In the genomic region with DNA sequence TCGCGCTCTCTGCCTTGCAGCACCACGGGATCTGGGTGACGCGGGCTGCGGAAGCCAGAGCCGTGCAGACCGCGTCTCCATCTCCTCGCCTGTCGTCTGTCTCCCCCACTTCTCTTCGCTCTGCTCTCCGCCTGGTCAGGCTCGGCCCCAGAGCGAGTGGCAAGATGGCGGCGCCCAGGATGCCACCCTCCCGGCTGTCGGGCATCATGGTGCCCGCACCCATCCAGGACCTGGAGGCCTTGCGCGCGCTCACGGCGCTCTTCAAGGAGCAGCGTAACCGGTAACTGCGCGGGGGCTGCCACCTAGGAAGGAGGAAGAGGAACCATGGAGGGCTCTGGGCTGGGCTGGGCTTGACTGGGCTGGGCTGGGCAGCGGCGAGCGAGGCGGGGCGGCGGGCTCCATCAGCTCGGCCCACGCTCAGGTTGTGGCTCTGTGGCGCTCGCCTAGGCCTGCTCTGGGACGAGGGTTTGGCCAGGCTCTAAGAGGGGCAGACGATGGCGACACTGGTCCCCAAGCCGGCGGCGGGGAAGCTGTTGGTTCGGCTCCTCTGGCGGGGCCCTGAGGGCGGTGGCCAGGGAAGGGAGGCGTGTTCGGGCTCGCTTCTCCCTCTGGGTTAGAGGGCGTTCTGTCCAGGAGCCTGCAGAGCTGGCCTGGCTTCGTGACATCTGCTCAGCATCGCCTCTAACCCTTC, we compare ENCODE assay signal across 8 mouse cellular contexts. TPM values are rescaled to one million over a fixed set of nuclear protein-coding genes. Genes with fewer than 3 reads are reported as not detected.
DNase-seq lines count a peak whose midpoint lies in the region; ATAC-seq lines count a peak whose summit lies in the region.

No protein-coding gene starts in this region.

- 1% methylated on average over 27 of the region's 54 CpGs for WGBS in embryonic facial prominence, embryonic 14.5 days
- WGBS in limb, embryonic 13.5 days, result under 1% methylated on average over 53 of the region's 54 CpGs
- WGBS in midbrain, embryonic 15.5 days, result under 1% methylated on average over 53 of the region's 54 CpGs

- H3K4me2 ChIP-seq in embryonic facial prominence, embryonic 14.5 days (ENCODE audit: low read depth, low read length), result peak overlapping the region; percentile 75
- peak overlapping the region; percentile 82 for H3K4me2 ChIP-seq in limb, embryonic 13.5 days (replicated peaks)
- H3K4me2 ChIP-seq in midbrain, embryonic 15.5 days, result peak overlapping the region; percentile 61

- H3K9me3 ChIP-seq in embryonic facial prominence, embryonic 14.5 days (ENCODE audit: control insufficient read depth, low read length), result no peaks in the 10 kb centered on the region
- H3K9me3 ChIP-seq in limb, embryonic 13.5 days, result no peaks in the 10 kb centered on the region
- H3K9me3 ChIP-seq in midbrain, embryonic 15.5 days, result no peaks in the 10 kb centered on the region

- peak overlapping the region; percentile 96 for H3K27ac ChIP-seq in embryonic facial prominence, embryonic 14.5 days (replicated peaks; ENCODE audit: low read depth, low read length)
- H3K27ac ChIP-seq in limb, embryonic 13.5 days, result peak overlapping the region; percentile 96
- H3K27ac ChIP-seq in midbrain, embryonic 15.5 days, result peak overlapping the region; percentile 99

- DNase-seq in 416B (ENCODE audit: low read depth), result peak; percentile 89
- peak; percentile 58 to 59 for DNase-seq in adrenal gland, postnatal 4 days (ENCODE audit: low spot score in 2 of 2)
- peak; percentile 94 for DNase-seq in embryonic facial prominence, embryonic 14.5 days (ENCODE audit: low spot score)
- DNase-seq in heart, adult 8-10 months (ENCODE audit: low spot score), result peak; percentile 57
- peak; percentile 47 to 65 for DNase-seq in kidney, adult 8-10 months
- peak; percentile 47 to 65 for DNase-seq in spleen, adult 18-20 months

- no peaks in the 10 kb centered on the region for H3K36me3 ChIP-seq in embryonic facial prominence, embryonic 14.5 days (ENCODE audit: control insufficient read depth, insufficient read depth, low read length)
- H3K36me3 ChIP-seq in limb, embryonic 13.5 days, result no peaks in the 10 kb centered on the region
- no peaks in the 10 kb centered on the region for H3K36me3 ChIP-seq in midbrain, embryonic 15.5 days (replicated peaks)

- H3K4me1 ChIP-seq in embryonic facial prominence, embryonic 14.5 days (ENCODE audit: control insufficient read depth, insufficient read depth, low read length), result peaks cover 8% of the 10 kb centered on the region
- peaks cover 19% of the 10 kb centered on the region for H3K4me1 ChIP-seq in limb, embryonic 13.5 days
- peaks cover 29% of the 10 kb centered on the region for H3K4me1 ChIP-seq in midbrain, embryonic 15.5 days

- peak overlapping the region; percentile 97 for H3K9ac ChIP-seq in embryonic facial prominence, embryonic 14.5 days (ENCODE audit: low read depth, low read length)
- peak overlapping the region; percentile 94 for H3K9ac ChIP-seq in limb, embryonic 13.5 days
- peak overlapping the region; percentile 98 for H3K9ac ChIP-seq in midbrain, embryonic 15.5 days

- no peaks in the 10 kb centered on the region for H3K27me3 ChIP-seq in embryonic facial prominence, embryonic 14.5 days (replicated peaks; ENCODE audit: control insufficient read depth, insufficient read depth, low read length)
- H3K27me3 ChIP-seq in limb, embryonic 13.5 days, result no peaks in the 10 kb centered on the region
- no peaks in the 10 kb centered on the region for H3K27me3 ChIP-seq in midbrain, embryonic 15.5 days (replicated peaks)

- peak; percentile 95 for ATAC-seq in embryonic facial prominence, embryonic 14.5 days (ENCODE audit: low read depth)
- peak; percentile 96 for ATAC-seq in limb, embryonic 13.5 days (ENCODE audit: low FRiP score, low read depth)
- ATAC-seq in midbrain, embryonic 15.5 days (replicated peaks), result peak; percentile 95

- H3K4me3 ChIP-seq in embryonic facial prominence, embryonic 14.5 days (ENCODE audit: low read depth, low read length), result peak overlapping the region; percentile 90
- peak overlapping the region; percentile 94 for H3K4me3 ChIP-seq in limb, embryonic 13.5 days
- peak overlapping the region; percentile 92 for H3K4me3 ChIP-seq in midbrain, embryonic 15.5 days

RNA-seq across cellular contexts. Expression of a gene that starts 0.4 kb away (rescaled TPM):
- total RNA-seq in adrenal gland, postnatal 4 days (2021), result 100 to 1,000 TPM; 149 to 156 TPM
- 261 and 303 TPM in 2 replicates for polyA plus RNA-seq in embryonic facial prominence, embryonic 14.5 days (2014; fragmentation: Nextera tagmentation; extraction: Ambion mirVana)
- 10 to 100 TPM; 76.3 to 81.5 (median 77.6) TPM for total RNA-seq in heart, adult 8-10 months (2022)
- polyA plus RNA-seq in limb, embryonic 13.5 days (2015; fragmentation: Nextera tagmentation; extraction: Ambion mirVana), result 353 and 355 TPM in 2 replicates
- 529 and 534 TPM in 2 replicates for polyA plus RNA-seq in midbrain, embryonic 15.5 days (2015; fragmentation: Nextera tagmentation; extraction: Ambion mirVana)

Comparison
In these comparisons a context has a peak if more than half of its experiments do, and no peak if none do; other contexts are left out.
1. Peak in every context shown above with its lines: DNase-seq, ATAC-seq, H3K4me3 ChIP-seq and H3K27ac ChIP-seq.